Mouse (Mus musculus) bone marrow macrophage, adult 2 months (primary cell): ENCODE data around the gene Sec22b.

Source experiments
- CTCF ChIP-seq: IDR thresholded peaks from 2 replicates; pipeline ENCODE4 v1.5.1; 2012; ENCODE audit warnings: low read depth, mild to moderate bottlenecking, low read length, moderate library complexity
- POLR2A ChIP-seq: IDR thresholded peaks from 2 replicates; pipeline ENCODE4 v1.6.1; 2012; ENCODE audit warnings: mild to moderate bottlenecking, low read depth, low read length, borderline replicate concordance

GRCm38 (mm10) chr3:97868733-97869132, 32.3 kb upstream of the Sec22b start:
- no peak for TF ChIP-seq CTCF
- TF ChIP-seq POLR2A, result no peak
